12 mouse cellular contexts compared by ENCODE assay signal in genomic region chr14:12337998-12338809, GRCm38 (mm10). TPM values are rescaled to one million over a fixed set of nuclear protein-coding genes. Genes with fewer than 3 reads are reported as not detected.
DNase-seq lines count a peak whose midpoint lies in the region; ATAC-seq and TF ChIP-seq lines count a peak whose summit lies in the region.
"Had no signal": no experiment of that assay in that cellular context is flagged by ENCODE, and none has a peak within 500 bp of the region (broad histone marks: within the 10 kb centered on the region; RNA-seq: fewer than 3 reads in every experiment).

No protein-coding gene starts in this region.

- H3K9ac ChIP-seq in forebrain, embryonic 12.5 days, result no peak overlapping the region
- H3K9ac ChIP-seq: intestine, embryonic 15.5 days; liver, embryonic 14.5 days had no signal

- peak; percentile 55 for DNase-seq in layer of hippocampus, adult 9-11 months
- no peak for DNase-seq in layer of hippocampus, adult 11-12 months (ENCODE audit: low spot score)
- peak; percentile 49 to 76 for DNase-seq in layer of hippocampus, postnatal 14 days (ENCODE audit: low spot score in 2 of 2)
- peak; percentile 83 for DNase-seq in retina, embryonic 14.5 days (ENCODE audit: low spot score)
- no peak for DNase-seq in kidney, postnatal 25 days
- DNase-seq in lung, postnatal 10 days, result no peak
- no peak for DNase-seq in kidney, adult 2 months

- H3K27ac ChIP-seq in forebrain, embryonic 12.5 days, result peak overlapping the region; percentile 89
- H3K27ac ChIP-seq in kidney, adult 2 months (ENCODE audit: insufficient read depth, low read depth, low read length), result no peak overlapping the region
- H3K27ac ChIP-seq: intestine, embryonic 15.5 days; liver, embryonic 14.5 days had no signal

- no peak overlapping the region for H3K4me3 ChIP-seq in forebrain, embryonic 12.5 days (replicated peaks)
- no peak overlapping the region for H3K4me3 ChIP-seq in kidney, adult 2 months (ENCODE audit: insufficient read depth, low read depth, low read length)
- H3K4me3 ChIP-seq: intestine, embryonic 15.5 days had no signal

- peaks cover 91% of the 10 kb centered on the region for H3K27me3 ChIP-seq in forebrain, embryonic 12.5 days
- H3K27me3 ChIP-seq in kidney, adult 2 months (replicated peaks; ENCODE audit: control insufficient read depth, insufficient read depth, low read length), result peaks cover 9% of the 10 kb centered on the region

- ATAC-seq in forebrain, embryonic 12.5 days (ENCODE audit: low FRiP score), result peak; percentile 78
- ATAC-seq: intestine, embryonic 15.5 days had no signal

- H3K4me1 ChIP-seq in forebrain, embryonic 12.5 days, result peaks cover 31% of the 10 kb centered on the region
- no peaks in the 10 kb centered on the region for H3K4me1 ChIP-seq in kidney, adult 2 months (ENCODE audit: control insufficient read depth, insufficient read depth, low read length)

- WGBS in forebrain, embryonic 12.5 days, result under 1% methylated on average over 16 of the region's 16 CpGs
- 7% methylated on average over 16 of the region's 16 CpGs for WGBS in kidney, adult 2 months

- H3K4me2 ChIP-seq in forebrain, embryonic 12.5 days, result peak overlapping the region; percentile 35
- H3K4me2 ChIP-seq: intestine, embryonic 15.5 days had no signal

- TF ChIP-seq CTCF in kidney, adult 2 months (conservative IDR thresholded peaks at IDR 0.05; ENCODE audit: insufficient read depth, insufficient read length, low read depth, low read length), result no peak

- H3K9me3 ChIP-seq in forebrain, embryonic 12.5 days, result no peaks in the 10 kb centered on the region
- H3K9me3 ChIP-seq: intestine, embryonic 15.5 days had no signal

- no peak for TF ChIP-seq POLR2A in kidney, adult 2 months (IDR thresholded peaks at IDR 0.05; ENCODE audit: low read depth, low read length)

- H3K36me3 ChIP-seq in forebrain, embryonic 12.5 days (replicated peaks), result no peaks in the 10 kb centered on the region
- H3K36me3 ChIP-seq in kidney, adult 2 months (ENCODE audit: control insufficient read depth, insufficient read depth, low read length), result no peaks in the 10 kb centered on the region
- H3K36me3 ChIP-seq: intestine, embryonic 15.5 days had no signal

RNA-seq across cellular contexts. Expression of gene Fezf2, which starts 9.8 kb away (rescaled TPM):
- polyA plus RNA-seq in forebrain, embryonic 12.5 days (2016; fragmentation: Nextera tagmentation; extraction: Ambion mirVana), result 46.8 and 52.6 TPM in 2 replicates
- 10 to 100 TPM; 27.2 to 33.8 TPM for total RNA-seq in layer of hippocampus, postnatal 14 days (2021)
- polyA plus RNA-seq in kidney, adult 2 months (2012; rRNA removed), result not detected in 2 replicates
- total RNA-seq: granulocyte monocyte progenitor cell, adult 5-6 weeks; megakaryocyte-erythroid progenitor cell, adult 5-6 weeks had no signal
- polyA plus RNA-seq: intestine, embryonic 15.5 days; liver, embryonic 14.5 days had no signal

RNA-seq across cellular contexts. Expression of gene 3830406C13Rik, which starts 54.2 kb away (rescaled TPM):
- 33.9 and 37.8 TPM in 2 replicates for polyA plus RNA-seq in forebrain, embryonic 12.5 days (2016; fragmentation: Nextera tagmentation; extraction: Ambion mirVana)
- total RNA-seq in layer of hippocampus, postnatal 14 days (2021), result 10 to 100 TPM; 30.8 to 32.4 TPM
- 10.5 and 13.5 TPM in 2 replicates for polyA plus RNA-seq in kidney, adult 2 months (2012; rRNA removed)

RNA-seq across cellular contexts. Expression of gene Gm49355, which starts 54.4 kb away (rescaled TPM):
- 0.13 and 0.37 TPM in 2 replicates for polyA plus RNA-seq in forebrain, embryonic 12.5 days (2016; fragmentation: Nextera tagmentation; extraction: Ambion mirVana)
- under 1 TPM in 1 of 2 experiments, not detected in 1; 0.17 TPM for total RNA-seq in layer of hippocampus, postnatal 14 days (2021)
- 0.14 and 0.28 TPM in 2 replicates for polyA plus RNA-seq in kidney, adult 2 months (2012; rRNA removed)
- total RNA-seq: granulocyte monocyte progenitor cell, adult 5-6 weeks; megakaryocyte-erythroid progenitor cell, adult 5-6 weeks had no signal

Comparison
In these comparisons a context has a peak if more than half of its experiments do, and no peak if none do; other contexts are left out.
1. DNase-seq: peak in layer of hippocampus, adult 9-11 months (single experiment), layer of hippocampus, postnatal 14 days (2 of 2) and retina, embryonic 14.5 days (single experiment); none in layer of hippocampus, adult 11-12 months (single experiment), kidney, postnatal 25 days (0 of 2), lung, postnatal 10 days (single experiment) and kidney, adult 2 months (single experiment).
2. RNA of gene Fezf2, which starts 9.8 kb away (polyA plus RNA-seq): 46.8 to 52.6 TPM in forebrain, embryonic 12.5 days; not detected in kidney, adult 2 months; every median in the first group is over 10 times any median in the second.